Mouse (Mus musculus) retina, adult 2 months (tissue): ENCODE measurements around the gene Adam15.

Experiments
- DNase-seq: peaks from one replicate; pipeline ENCODE4 v3.0.0-alpha.2; 2012; ENCODE audit warnings: low read depth, low spot score

The Adam15 gene

GRCm38 (mm10) chr3:89327371-89327870, 22.4 kb downstream of the Adam15 start:
- DNase-seq = no peak

GRCm38 (mm10) chr3:89325882-89326281, 23.9 kb downstream of the Adam15 start:
- no peak for DNase-seq

GRCm38 (mm10) chr3:89322514-89323165, 27.2 kb downstream of the Adam15 start, which contains the start of gene Efna3:
Gene Efna3, minus strand, starts transcription at chr3:89322965.
- DNase-seq = peak; percentile 32

- DNase-seq = no peak
These were observed 27.7 kb downstream of the Adam15 start for GRCm38 (mm10) chr3:89322131-89322500.

GRCm38 (mm10) chr3:89321183-89322130, 28.3 kb downstream of the Adam15 start:
- DNase-seq = no peak

- DNase-seq = no peak
These were observed 29.1 kb downstream of the Adam15 start for GRCm38 (mm10) chr3:89320581-89321182.

GRCm38 (mm10) chr3:89319591-89320350, 30.0 kb downstream of the Adam15 start:
- DNase-seq = no peak

- DNase-seq = no peak
These were observed 30.7 kb downstream of the Adam15 start for GRCm38 (mm10) chr3:89318971-89319590.

GRCm38 (mm10) chr3:89318316-89318715, 31.5 kb downstream of the Adam15 start:
- no peak for DNase-seq

- no peak for DNase-seq
These were observed 32.5 kb downstream of the Adam15 start for GRCm38 (mm10) chr3:89317246-89317645.

GRCm38 (mm10) chr3:89316833-89317232, 33.0 kb downstream of the Adam15 start:
- DNase-seq = peak; percentile 61

GRCm38 (mm10) chr3:89315930-89316831, 33.6 kb downstream of the Adam15 start:
- DNase-seq = no peak

GRCm38 (mm10) chr3:89315195-89315929, 34.4 kb downstream of the Adam15 start:
- peak; percentile 44 for DNase-seq

GRCm38 (mm10) chr3:89314791-89315190, 35.0 kb downstream of the Adam15 start:
- no peak for DNase-seq

GRCm38 (mm10) chr3:89314340-89314739, 35.5 kb downstream of the Adam15 start:
- no peak for DNase-seq

- DNase-seq = peak; percentile 41
These were observed 41.7 kb downstream of the Adam15 start for GRCm38 (mm10) chr3:89308089-89308488.

- DNase-seq = no peak
These were observed 44.1 kb downstream of the Adam15 start for GRCm38 (mm10) chr3:89305551-89306325.

GRCm38 (mm10) chr3:89305105-89305504, 44.7 kb downstream of the Adam15 start:
- DNase-seq = no peak
